Mouse (Mus musculus) layer of hippocampus, postnatal 10 days (tissue): ENCODE measurements around the gene Eftud2. TPM values are rescaled to one million over a fixed set of nuclear protein-coding genes. Genes with fewer than 3 reads are reported as not detected.

Source experiments
- DNase-seq, 2 experiments: peaks; one replicate each; pipeline ENCODE4 v3.0.0; 2021; ENCODE audit warnings: low spot score in 2 of 2
- long read RNA-seq: library from polyadenylated mRNA; stranded (forward); transcript quantifications from one replicate; pipeline ENCODE4 v2.0.0, GENCODE M21; 2023
- total RNA-seq, 2 experiments: library from RNA; stranded (reverse); gene quantifications; 2 replicates each; pipeline ENCODE4 v1.2.3; 2021

The Eftud2 gene
- total RNA-seq = 100 to 1,000 TPM; 105 to 117 TPM
- long read RNA-seq, transcript Eftud2-201 (28 exons, 3,324 nt) = major isoform, 66 of 90 reads
- long read RNA-seq, partial matches to known transcripts = 11 of 90 reads
- long read RNA-seq, other reads (novel, unspliced or antisense) = 13 of 90 reads

- DNase-seq = peak; percentile 96
Measured at GRCm38 (mm10) chr11:102880585-102881313, at the start of gene Eftud2, which contains the start of gene Ccdc103. TSS of gene Eftud2 (minus strand) at chr11:102880985. TSS of gene Ccdc103 (plus strand) at chr11:102881204.

GRCm38 (mm10) chr11:102925351-102925717 is 44.5 kb upstream of the Eftud2 start:
- no peak for DNase-seq

- peak; percentile 90 to 94 for DNase-seq
Measured at GRCm38 (mm10) chr11:102924557-102925350, 44.0 kb upstream of the Eftud2 start, which contains the start of gene Kif18b. TSS of gene Kif18b (minus strand) at chr11:102925124.

GRCm38 (mm10) chr11:102921491-102921890 is 40.7 kb upstream of the Eftud2 start:
- no peak for DNase-seq

- no peak for DNase-seq
Measured at GRCm38 (mm10) chr11:102918077-102918476, 37.3 kb upstream of the Eftud2 start.

GRCm38 (mm10) chr11:102915380-102915779 is 34.6 kb upstream of the Eftud2 start:
- no peak for DNase-seq

GRCm38 (mm10) chr11:102911376-102911775 is 30.6 kb upstream of the Eftud2 start:
- no peak for DNase-seq

GRCm38 (mm10) chr11:102903654-102904053 is 22.9 kb upstream of the Eftud2 start:
- DNase-seq = no peak

GRCm38 (mm10) chr11:102902107-102902506 is 21.3 kb upstream of the Eftud2 start:
- DNase-seq = no peak

GRCm38 (mm10) chr11:102901199-102901598 is 20.4 kb upstream of the Eftud2 start:
- DNase-seq = no peak

GRCm38 (mm10) chr11:102900763-102901162 is 20.0 kb upstream of the Eftud2 start, which contains the start of gene Gfap:
TSS of gene Gfap (minus strand) at chr11:102900912.
- DNase-seq = peak; percentile 91 to 93

- peak; percentile 72 to 78 for DNase-seq
Measured at GRCm38 (mm10) chr11:102898408-102898807, 17.6 kb upstream of the Eftud2 start.

GRCm38 (mm10) chr11:102896641-102897040 is 15.9 kb upstream of the Eftud2 start:
- DNase-seq = peak in 1 of 2 experiments; percentile 45

GRCm38 (mm10) chr11:102895779-102896178 is 15.0 kb upstream of the Eftud2 start:
- no peak for DNase-seq

GRCm38 (mm10) chr11:102894716-102895115 is 13.9 kb upstream of the Eftud2 start:
- no peak for DNase-seq

GRCm38 (mm10) chr11:102893015-102893651 is 12.3 kb upstream of the Eftud2 start:
- DNase-seq = peak in 1 of 2 experiments; percentile 62

GRCm38 (mm10) chr11:102890096-102890495 is 9.3 kb upstream of the Eftud2 start:
- DNase-seq = no peak

- DNase-seq = peak in 1 of 2 experiments; percentile 39
Measured at GRCm38 (mm10) chr11:102888135-102888534, 7.3 kb upstream of the Eftud2 start.

GRCm38 (mm10) chr11:102887433-102887832 is 6.6 kb upstream of the Eftud2 start:
- DNase-seq = no peak

- no peak for DNase-seq
Measured at GRCm38 (mm10) chr11:102884616-102885219, 3.9 kb upstream of the Eftud2 start, which contains the start of gene Fam187a. TSS of gene Fam187a (plus strand) at chr11:102885169.
